Mouse (Mus musculus) layer of hippocampus, postnatal 25 days (tissue): ENCODE measurements around the gene Serpinb6b. TPM values are rescaled to one million over a fixed set of nuclear protein-coding genes. Genes with fewer than 3 reads are reported as not detected.

Experiments used
- DNase-seq, 2 experiments: peaks; one replicate each; pipeline ENCODE4 v3.0.0; 2022; ENCODE audit warnings: mixed read lengths in 2 of 2, low spot score in 1 of 2; ENCODE audit errors: extremely low spot score in 1 of 2
- total RNA-seq, 2 experiments: library from RNA; stranded (reverse); gene quantifications; 2 replicates each; pipeline ENCODE4 v1.2.3; 2021

The Serpinb6b gene
- total RNA-seq, 2 experiments from 2014 or later = 0.99 to 1.2 TPM

DNA sequence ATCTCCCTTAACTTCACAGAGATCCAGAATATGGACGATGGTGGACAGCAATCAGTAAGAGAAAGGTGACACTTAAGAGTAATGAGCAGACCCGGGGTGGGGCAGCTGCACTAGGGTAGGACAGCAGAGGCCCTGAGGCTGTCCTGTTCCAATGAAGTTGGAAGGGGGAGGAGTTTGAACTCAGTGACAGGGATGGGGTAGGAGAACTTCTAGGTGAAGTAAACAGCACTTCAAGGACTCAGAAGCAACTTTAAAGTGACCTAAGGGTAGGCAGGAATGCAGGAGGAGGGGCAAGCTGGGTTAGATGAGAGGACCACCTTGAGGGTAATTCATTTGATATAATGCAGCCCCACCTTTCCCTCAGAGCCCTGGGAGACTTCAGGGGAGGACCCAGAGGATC is 63.1 kb downstream of the Serpinb6b start:
- no peak for DNase-seq

- DNase-seq = no peak
Observed at GRCm38 (mm10) chr13:33028550-33028949, 63.5 kb downstream of the Serpinb6b start.

Other genes starting within 250 kb of the Serpinb6b start
- under 1 TPM; 0.16 to 0.27 TPM for gene Mylk4, start 181.3 kb upstream of the Serpinb6b start, total RNA-seq
- gene Wrnip1, start 163.2 kb upstream of the Serpinb6b start, total RNA-seq = 10 to 100 TPM; 58.1 to 60.7 TPM
- gene D930007J09Rik, start 162.4 kb upstream of the Serpinb6b start, total RNA-seq = 1 to 10 TPM in 1 of 2 experiments, not detected in 1; 2.7 TPM
- 1 to 10 TPM; 1.8 to 3.5 TPM for gene Serpinb1a, start 114.0 kb upstream of the Serpinb6b start, total RNA-seq
- gene Serpinb1c, start 67.0 kb upstream of the Serpinb6b start, total RNA-seq = not detected
- 1 to 10 TPM; 4.8 to 5.9 TPM for gene Serpinb9, start 38.0 kb downstream of the Serpinb6b start, total RNA-seq
- gene Serpinb9b, start 62.2 kb downstream of the Serpinb6b start, total RNA-seq = not detected
- gene Serpinb1b, start 113.4 kb downstream of the Serpinb6b start, total RNA-seq = under 1 TPM; 0.28 to 0.86 TPM
- gene Serpinb9c, start 194.5 kb downstream of the Serpinb6b start, total RNA-seq = not detected
- not detected for gene Serpinb9d, start 227.8 kb downstream of the Serpinb6b start, total RNA-seq